Mouse (Mus musculus) left cerebral cortex, adult 11 months (tissue): ENCODE measurements at regions not wholly inside any gene's neighbourhood (a gene's known extent, or its start where the extent isn't known, plus 50 kb on each side); places are given as distances from the start of the nearest gene placed in this dataset.
"Not testable (repeated sequence)": the region's sequence is repeated elsewhere in the genome, so short reads cannot be mapped to it uniquely, and the experiment has no call there.

Source experiments
- DNase-seq: peaks from one replicate; pipeline ENCODE4 v3.0.0; 2022; ENCODE audit warnings: low spot score

GRCm38 (mm10) chr8:35123196-35123621 lies 642.4 kb upstream of the Gm19410 start:
- DNase-seq: peak; percentile 42

DNA sequence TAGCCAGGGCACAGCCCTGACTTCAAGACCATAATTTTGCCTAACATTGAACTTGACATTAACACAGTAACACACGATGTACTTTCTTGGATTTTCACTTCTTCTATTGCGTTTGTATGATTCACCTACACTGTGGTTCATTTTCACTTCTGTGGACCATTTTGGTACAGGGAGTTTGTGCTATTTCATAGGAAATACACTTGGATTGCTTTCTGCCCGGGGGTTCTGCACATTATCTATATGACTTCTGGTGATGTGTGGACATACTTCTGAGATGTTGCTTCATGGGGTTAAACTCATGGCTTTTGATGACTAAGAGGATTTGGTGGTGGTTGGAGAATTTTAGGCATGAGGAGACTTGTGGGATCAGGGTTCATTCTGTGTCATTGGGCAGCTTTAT lies 640.4 kb upstream of the Gm19410 start:
- DNase-seq: no peak

DNA sequence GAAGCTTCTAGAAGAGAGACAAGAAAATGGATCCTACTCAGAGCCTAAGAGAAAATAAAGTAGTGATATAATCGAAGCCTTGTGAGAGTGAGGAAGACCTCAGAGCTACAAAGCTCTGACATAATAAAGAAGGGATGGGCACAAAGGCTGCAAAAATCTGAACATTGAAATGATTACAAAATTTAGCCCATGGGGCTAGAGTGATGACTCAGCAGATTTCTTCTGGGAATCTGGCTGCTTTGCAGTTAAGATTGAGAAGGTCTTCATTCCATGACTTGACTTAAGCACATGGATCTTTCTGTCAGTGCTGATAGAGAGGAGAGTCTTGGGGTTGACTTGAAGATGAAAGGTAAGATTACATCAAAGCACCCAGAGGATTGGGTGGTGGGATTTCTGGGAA lies 633.3 kb upstream of the Gm19410 start:
- no peak for DNase-seq

DNA sequence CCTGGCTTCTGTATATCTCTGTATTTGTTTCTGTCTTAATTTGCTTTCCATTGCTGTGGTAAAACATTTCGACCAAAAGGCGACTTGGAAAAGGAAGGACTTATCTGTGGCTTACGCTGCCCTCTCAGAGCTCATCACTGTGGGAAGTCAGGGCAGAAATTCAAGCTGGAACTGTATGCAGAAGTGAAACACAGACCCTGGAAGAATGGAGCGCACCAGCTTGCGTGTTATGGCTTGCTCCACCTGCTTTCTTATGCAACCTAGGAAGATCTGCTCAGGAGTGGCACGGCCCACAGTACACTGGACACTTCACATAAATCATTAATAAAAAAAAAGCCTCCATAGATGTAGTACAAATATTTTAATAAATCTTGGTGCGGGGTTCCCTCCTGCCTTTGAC lies 630.0 kb upstream of the Gm19410 start:
- DNase-seq: no peak

- DNase-seq: no peak
Measured at GRCm38 (mm10) chr8:35136643-35137042, 628.9 kb upstream of the Gm19410 start.

DNA sequence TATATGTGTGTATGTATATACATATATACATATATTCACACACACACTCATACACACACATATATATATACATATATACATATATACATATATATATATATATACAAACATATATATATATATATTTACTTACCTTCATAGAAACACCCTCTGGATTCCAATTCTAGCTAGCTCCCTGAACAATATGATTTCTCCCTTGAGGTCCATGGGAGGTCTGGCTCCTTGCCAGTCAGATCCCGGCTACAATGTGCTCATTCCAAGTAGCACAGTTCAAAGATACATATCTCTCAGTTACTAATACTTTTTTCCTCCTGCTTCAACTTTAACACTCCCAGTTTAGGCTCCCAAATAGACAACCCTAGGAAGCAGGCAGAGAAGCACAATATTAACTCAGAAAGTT lies 624.8 kb upstream of the Gm19410 start:
- no peak for DNase-seq

- no peak for DNase-seq
Measured at GRCm38 (mm10) chr8:35143018-35143656, 622.5 kb upstream of the Gm19410 start.

DNA sequence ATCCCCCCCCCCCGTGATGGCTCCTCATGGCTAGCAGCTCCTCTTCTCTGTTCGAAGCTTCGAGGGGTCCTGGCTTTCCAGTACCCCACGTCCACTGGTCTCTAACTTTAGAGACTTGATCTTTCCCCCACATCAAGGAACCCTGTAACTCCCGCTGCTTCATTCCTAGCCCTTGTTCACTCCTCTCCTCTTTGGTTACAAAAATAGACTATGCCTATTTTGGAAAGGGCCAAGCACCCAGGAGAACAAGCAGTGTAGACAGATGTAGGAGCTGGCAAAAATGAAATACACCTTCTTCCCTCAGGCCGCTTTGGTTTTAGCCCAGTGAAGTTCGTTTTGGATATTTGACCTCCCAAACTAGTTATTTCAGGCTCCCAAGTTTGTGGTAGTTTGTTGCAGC lies 621.9 kb upstream of the Gm19410 start:
- no peak for DNase-seq

DNA sequence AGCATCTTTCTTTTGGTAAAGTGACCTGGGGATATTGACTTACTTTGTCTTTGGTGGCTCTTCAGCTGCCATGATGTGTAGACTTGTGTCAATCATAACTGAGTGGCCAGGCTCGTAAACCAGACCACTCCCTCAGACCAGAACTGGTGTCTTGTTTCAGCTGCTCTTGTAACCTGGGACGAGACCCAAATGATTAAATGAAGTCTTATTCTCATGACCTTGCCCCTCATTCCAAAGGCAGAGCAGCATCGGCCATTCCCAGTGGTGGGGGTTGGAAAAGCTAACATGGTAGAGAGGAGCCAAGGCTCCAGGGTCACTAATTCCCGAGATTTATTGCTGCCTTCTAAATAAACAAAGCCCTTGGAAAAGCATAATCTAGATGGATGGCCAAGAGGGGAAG lies 621.2 kb upstream of the Gm19410 start:
- no peak for DNase-seq

- DNase-seq: no peak
Measured at GRCm38 (mm10) chr8:35147481-35147880, 618.1 kb upstream of the Gm19410 start.

DNA sequence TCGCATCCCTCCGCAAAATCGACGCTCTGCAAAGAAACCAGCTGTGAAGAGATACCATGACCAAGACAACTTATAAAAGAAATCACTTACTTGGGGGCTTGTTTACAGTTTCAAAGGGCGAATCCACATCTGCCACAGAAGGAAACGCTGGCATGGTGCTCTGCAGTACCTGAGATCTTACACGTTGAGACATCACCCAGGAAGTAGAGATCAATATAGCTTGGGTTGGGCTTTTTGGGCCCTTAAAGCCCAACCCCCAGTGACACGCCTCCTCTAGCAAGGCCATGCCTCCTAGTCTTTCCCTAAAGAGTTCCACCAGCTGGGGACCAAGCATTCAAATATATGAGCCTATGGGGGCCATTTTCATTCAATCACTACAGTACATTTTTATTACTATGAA lies 617.6 kb upstream of the Gm19410 start:
- no peak for DNase-seq

DNA sequence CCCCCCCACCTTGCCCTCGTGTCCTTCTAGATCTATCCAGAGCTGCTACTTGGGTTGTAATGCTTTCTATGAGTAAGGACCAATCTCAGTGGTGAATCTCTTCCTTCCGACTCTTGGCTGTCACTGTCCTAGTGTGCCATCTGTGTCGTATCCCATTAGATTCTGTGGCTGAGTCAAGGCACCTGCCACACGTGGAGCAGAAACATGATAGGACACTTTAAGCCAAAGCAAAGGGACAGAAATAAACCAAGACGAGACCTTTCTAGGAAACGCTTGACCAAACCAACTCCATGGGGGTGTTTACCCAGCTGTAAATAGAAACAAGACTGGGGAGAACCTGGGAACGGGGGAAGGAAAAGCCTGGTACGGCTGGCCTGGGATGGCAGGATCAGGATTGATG lies 613.0 kb upstream of the Gm19410 start:
- no peak for DNase-seq

- DNase-seq: no peak
Measured at GRCm38 (mm10) chr8:35156272-35156671, 609.3 kb upstream of the Gm19410 start.

DNA sequence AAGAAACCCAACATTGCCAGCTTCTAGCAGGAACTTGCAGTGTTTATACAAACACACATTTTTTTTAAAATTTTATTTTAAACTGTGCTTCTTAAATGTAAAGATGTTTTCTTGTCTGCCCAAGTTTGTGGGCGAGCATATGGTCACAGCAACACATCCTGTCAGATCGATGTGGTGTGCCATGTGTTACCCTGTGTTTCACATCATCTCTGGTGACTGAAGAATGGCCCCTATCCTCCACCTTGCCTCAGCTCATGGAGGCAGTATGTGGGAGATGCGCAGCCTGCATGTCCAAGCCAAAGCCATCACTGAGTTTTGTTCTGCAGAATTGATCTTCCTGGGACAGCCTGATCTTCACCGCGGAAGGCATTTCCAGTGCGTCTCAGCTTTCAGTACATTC lies 607.9 kb upstream of the Gm19410 start:
- no peak for DNase-seq

DNA sequence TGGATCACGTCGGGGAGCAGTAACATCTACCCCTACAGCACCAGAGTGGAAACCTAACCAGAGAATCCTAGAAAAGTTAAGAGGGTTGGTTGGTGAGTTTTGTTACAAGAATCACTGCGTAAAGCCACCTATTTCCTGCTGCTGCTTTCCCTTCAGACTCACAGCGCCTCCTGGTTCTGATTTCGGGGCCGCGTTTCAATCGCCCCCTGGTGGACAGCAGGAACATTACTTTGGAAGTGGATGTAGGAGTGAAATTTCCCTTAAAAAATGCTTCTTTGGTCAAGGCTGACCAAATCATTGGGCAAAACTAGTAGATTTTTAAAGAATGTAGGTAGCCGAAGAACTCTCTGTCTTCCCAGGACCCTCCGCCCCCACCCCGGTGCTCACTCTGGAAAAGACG lies 606.3 kb upstream of the Gm19410 start:
- peak; percentile 8 for DNase-seq

DNA sequence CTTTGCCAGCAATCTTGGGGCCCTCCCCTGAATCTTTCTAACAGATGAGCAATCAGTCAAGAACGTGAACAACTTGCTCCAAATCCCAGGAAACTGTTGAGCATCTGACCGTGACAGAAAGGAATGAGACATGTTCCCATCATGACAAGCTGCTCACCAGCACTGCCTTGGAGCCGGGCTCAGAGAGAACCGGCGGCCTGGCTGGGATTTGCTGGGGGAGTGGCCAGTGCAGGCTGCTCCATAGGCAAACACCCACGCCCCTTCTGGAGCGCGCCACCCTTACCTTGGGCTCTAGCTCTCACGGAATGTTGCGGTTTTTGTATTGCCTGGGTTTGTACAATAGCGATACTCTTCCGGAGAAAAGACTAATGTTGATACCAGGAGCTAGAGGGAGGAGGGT lies 605.4 kb upstream of the Gm19410 start:
- no peak for DNase-seq

DNA sequence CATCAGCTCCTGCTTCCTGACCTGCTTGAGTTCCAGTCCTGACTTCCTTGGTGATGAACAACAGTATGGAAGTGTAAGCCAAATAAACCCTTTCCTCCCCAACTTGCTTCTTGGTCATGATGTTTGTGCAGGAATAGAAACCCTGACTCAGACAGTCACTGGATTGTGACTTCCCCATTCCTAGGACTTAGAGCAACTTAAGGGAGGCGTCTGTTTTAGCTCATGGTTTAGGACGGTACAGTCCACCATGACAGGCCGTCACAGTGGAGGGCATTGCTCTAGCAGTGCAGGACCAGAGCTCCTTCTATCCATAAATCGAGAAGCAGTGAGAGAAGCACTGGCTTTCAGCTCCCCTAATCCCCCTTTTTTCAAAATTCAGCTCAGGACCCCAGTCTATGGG lies 603.4 kb upstream of the Gm19410 start:
- DNase-seq: not testable (repeated sequence)

DNA sequence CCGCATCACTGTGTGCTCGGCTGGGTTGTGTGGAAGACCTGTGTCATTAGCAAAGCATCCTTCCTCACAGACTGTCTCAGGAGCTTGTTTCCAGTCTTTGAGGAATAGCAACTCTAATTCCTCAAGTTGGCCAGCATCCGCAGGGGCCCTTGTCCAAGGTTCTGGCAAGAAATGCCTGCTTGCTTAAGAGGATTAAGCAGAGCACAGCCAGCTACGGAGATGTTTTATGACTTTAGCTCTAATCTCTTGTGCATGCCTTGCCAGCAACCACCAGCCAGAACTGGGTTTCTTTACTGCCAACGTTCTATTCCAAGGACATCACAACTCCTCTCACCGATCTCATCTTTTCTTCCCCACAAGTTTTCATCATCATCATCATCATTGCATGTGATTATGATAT lies 599.0 kb upstream of the Gm19410 start:
- DNase-seq: no peak

DNA sequence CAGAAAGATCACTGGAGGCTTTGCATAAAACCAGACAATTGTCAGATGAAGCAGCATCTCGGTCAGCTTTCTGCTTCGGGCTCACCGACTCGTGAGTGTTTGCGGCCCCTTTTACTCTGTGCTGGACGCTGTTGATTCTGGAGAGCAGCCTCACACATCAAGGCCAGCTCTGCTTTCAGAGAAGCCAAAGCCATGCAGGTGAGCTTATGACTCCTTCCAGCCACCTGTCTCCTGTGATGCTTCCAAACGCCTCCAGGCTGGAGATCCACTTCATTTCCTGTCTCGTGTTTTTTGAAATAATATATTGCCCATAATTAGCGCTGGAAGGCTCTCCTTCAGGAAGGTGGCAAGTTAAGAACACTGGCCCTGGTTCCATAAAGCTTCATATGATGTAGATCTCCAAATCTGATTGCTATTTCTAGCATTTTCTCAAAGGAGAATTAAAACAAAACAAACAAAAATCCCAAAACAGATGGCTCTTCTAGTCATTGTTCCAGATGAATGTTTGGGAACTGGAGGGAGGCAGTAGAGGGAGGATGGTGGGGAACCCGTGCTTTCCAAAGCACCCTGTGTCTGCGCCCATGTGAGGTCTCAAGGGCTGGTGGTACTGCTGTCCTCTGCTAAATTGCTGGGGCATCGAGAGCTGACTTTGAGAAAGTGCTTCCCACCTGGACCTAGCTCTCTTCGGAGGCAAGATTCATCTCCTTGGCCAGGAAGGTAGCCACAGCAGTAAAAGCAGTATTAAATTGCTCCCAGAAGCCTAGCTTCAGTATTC lies 593.9 kb upstream of the Gm19410 start:
- DNase-seq: no peak

DNA sequence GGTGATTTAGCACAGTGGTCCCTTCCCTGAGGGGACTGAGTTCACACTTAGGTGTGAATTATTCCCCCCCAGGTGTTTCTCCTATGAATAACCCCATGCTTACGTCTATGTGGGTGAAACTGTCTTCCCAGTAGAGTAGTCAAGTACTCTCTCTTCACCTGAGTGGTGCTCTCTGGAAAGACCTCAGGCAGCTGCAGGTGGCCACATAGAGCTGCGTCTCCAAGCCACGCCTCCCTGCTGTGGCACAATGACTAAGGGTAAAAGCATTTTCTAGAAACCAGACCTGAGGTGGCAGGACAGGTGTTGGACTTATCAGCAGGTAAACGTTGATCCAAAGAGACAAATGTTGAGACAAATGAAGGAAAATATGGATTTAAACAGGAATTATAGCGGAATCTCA lies 588.3 kb upstream of the Gm19410 start:
- no peak for DNase-seq

DNA sequence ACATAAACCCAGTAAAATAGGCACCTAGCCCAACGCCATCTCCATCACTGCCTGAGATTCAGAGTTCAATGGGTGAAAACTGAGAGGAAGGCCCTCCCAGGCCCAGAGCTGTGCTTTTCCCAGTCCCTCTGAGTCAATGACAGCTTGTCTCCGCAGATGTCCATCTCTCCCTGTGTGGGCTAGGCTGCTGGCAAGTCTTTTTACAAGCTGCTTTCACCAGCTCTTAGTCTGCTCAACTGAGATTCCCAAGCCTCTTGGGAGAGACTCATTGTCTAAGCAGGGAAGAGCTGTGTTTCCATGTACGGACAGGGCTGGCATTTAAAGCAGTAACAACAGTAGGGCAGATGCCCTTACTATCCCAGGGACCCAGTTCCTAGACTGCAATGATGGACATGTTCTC lies 585.5 kb upstream of the Gm19410 start:
- DNase-seq: no peak

DNA sequence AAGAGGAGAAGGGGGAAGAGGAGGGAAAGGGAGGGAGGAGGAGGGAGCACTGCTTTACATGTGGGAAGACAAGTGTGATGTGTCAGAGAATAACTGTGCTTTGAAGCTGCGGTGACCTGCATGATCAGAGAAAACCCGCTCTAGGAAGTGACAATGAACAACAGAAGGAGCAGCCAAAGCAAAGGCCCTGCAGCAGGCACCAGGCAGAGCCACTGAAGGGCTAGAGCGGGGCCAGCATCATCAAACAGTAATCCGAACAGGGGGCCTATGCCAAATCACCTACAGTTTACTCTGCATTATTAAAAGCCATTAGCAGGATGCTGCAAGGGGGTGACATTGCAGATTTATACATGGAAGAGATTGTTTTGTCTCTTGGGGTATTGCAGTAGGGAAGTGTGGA lies 583.4 kb upstream of the Gm19410 start:
- DNase-seq: no peak

DNA sequence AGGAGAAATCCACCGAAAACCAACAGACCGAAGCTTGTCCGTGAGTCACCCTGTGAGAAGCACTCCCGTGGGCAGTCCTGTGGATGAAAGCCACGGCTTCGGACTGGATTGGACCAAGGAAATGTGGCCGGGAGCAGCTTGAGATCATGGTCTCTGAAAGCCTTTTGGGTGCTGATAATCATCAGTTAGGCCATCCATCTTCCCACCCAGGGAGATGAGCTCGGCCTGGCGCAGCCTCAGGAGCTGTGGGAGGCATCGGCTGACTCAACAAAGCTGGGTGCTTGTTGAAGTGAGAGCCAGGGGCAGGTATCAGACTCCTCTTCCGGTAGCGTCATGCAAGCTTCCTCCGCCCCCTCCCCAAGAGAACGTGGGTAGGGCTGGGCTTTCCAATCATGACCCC lies 582.2 kb upstream of the Gm19410 start:
- no peak for DNase-seq

- DNase-seq: no peak
Measured at GRCm38 (mm10) chr8:35185165-35185564, 580.4 kb upstream of the Gm19410 start.
